Mouse (Mus musculus): ENCODE results near the gene Tmem81. TPM values are rescaled to one million over a fixed set of nuclear protein-coding genes. Genes with fewer than 3 reads are reported as not detected.

Tmem81 gene
- 2.8 and 2.9 TPM in 2 replicates for polyA plus RNA-seq (2012; rRNA removed)

GRCm38 (mm10) chr1:132506058-132506457 lies at the start of gene Tmem81:
Gene Tmem81, plus strand, starts transcription at chr1:132506230.

GRCm38 (mm10) chr1:132476928-132477691 lies 28.9 kb upstream of the Tmem81 start, which contains the start of gene Rbbp5:
Gene Rbbp5, plus strand, starts transcription at chr1:132477365.

GRCm38 (mm10) chr1:132542762-132543306 lies 36.8 kb downstream of the Tmem81 start, which contains the start of gene Cntn2:
Gene Cntn2, minus strand, starts transcription at chr1:132543256.

Other genes with a start within 250 kb of the Tmem81 start
- gene Klhdc8a, start 207.6 kb upstream of the Tmem81 start, polyA plus RNA-seq (2012; rRNA removed), result 2.1 and 2.4 TPM in 2 replicates
- gene Nuak2, start 190.1 kb upstream of the Tmem81 start, polyA plus RNA-seq (2012; rRNA removed), result 26.8 and 52.5 TPM in 2 replicates
- gene Tmcc2, start 114.9 kb upstream of the Tmem81 start, polyA plus RNA-seq (2012; rRNA removed), result 27.5 and 31.1 TPM in 2 replicates
- gene Dstyk, start 88.7 kb upstream of the Tmem81 start, polyA plus RNA-seq (2012; rRNA removed), result 11.1 and 14.5 TPM in 2 replicates
- 52.3 and 58.3 TPM in 2 replicates for gene Rbbp5, start 28.9 kb upstream of the Tmem81 start, polyA plus RNA-seq (2012; rRNA removed)
- 41.9 and 47.4 TPM in 2 replicates for gene Cntn2, start 37.0 kb downstream of the Tmem81 start, polyA plus RNA-seq (2012; rRNA removed)
- 18.7 and 18.8 TPM in 2 replicates for gene Nfasc, start 235.6 kb downstream of the Tmem81 start, polyA plus RNA-seq (2012; rRNA removed)